Mouse (Mus musculus): ENCODE measurements around the gene St3gal4. TPM values are rescaled to one million over a fixed set of nuclear protein-coding genes. Genes with fewer than 3 reads are reported as not detected.

The St3gal4 gene
- polyA plus RNA-seq, 2 experiments: 14.5 to 35.6 TPM

DNA sequence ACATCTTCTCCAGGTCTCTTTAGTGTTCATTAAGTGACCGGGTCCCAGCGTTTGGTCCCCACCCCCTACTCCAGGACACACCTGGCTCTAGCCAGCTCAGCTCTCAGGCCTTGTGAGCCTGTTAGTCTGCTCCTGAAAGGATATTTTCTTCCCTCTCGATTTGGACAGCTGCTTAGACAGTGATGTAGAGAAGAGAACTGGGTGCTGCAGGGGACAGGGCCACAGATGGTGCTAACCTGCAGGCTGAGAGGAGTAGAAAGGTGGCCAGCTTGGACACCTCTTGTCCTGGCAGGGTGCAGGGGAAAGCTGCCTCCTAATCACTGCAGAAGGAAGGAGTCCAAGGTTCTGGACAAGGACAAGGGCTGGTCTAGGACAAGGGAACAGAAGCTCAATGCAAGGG lies 11.0 kb downstream of the St3gal4 start:
- 70% methylated on average over 3 of the region's 3 CpGs for WGBS
- no peak overlapping the region for H3K4me3 ChIP-seq (replicated peaks; ENCODE audit: low read length)
- peak overlapping the region; percentile 73; the same call in 1 of the 2 replicates for H3K27ac ChIP-seq (replicated peaks; ENCODE audit: low read depth, low read length)
- DNase-seq (ENCODE audit: low spot score) (no peak), ATAC-seq (ENCODE audit: low FRiP score, low read depth) (no peak)
- 0 out of 2 replicates have a peak, but pooled peaks cover under 1% of the 10 kb centered on the region for H3K36me3 ChIP-seq (ENCODE audit: control insufficient read depth, insufficient read depth, low read length)
- TF ChIP-seq POLR2A (IDR thresholded peaks at IDR 0.05; ENCODE audit: borderline replicate concordance, extremely low read depth, insufficient read depth, insufficient read length): no peak
- peaks cover 49% of the 10 kb centered on the region for H3K4me1 ChIP-seq (ENCODE audit: control insufficient read depth, insufficient read depth, low read length)
- H3K4me2 ChIP-seq (replicated peaks; ENCODE audit: low read depth, low read length, severe bottlenecking): no peak overlapping the region
- no peak overlapping the region for H3K9ac ChIP-seq (ENCODE audit: low read depth, low read length, severe bottlenecking)
- H3K27me3 ChIP-seq (ENCODE audit: control insufficient read depth, insufficient read depth, low read length): no peaks in the 10 kb centered on the region
- no peaks in the 10 kb centered on the region for H3K9me3 ChIP-seq (ENCODE audit: control insufficient read depth, low read length)

DNA sequence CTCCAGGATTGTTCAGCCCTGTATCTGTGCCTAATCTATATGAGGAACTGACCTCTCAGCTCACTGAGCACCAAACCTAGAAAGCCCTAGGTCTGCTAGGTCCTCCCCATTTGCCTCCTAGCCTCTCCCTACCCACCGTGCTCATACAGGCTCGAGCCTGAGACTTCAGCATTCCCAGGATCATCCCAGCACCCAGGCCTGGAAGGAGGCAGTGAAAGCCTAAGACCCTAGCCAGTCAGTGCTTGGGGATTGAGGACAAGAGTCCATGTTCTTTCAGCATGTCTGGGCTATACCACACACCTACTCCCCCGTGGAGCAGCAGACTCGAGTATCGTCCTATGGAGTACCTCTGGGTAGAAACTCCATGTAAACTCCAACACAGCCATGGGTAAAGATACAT lies 11.7 kb downstream of the St3gal4 start:
- no peaks in the 10 kb centered on the region for H3K36me3 ChIP-seq (ENCODE audit: control insufficient read depth, insufficient read depth, low read length)
- H3K9me3 ChIP-seq (ENCODE audit: control insufficient read depth, low read length): no peaks in the 10 kb centered on the region
- no peak for DNase-seq (ENCODE audit: low spot score)
- no peaks in the 10 kb centered on the region for H3K27me3 ChIP-seq (ENCODE audit: control insufficient read depth, insufficient read depth, low read length)
- H3K4me3 ChIP-seq (replicated peaks; ENCODE audit: low read length): no peak overlapping the region
- ATAC-seq (ENCODE audit: low FRiP score, low read depth): no peak
- peaks cover 46% of the 10 kb centered on the region for H3K4me1 ChIP-seq (ENCODE audit: control insufficient read depth, insufficient read depth, low read length)
- no peak overlapping the region for H3K4me2 ChIP-seq (replicated peaks; ENCODE audit: low read depth, low read length, severe bottlenecking)
- TF ChIP-seq POLR2A (IDR thresholded peaks at IDR 0.05; ENCODE audit: borderline replicate concordance, extremely low read depth, insufficient read depth, insufficient read length): no peak
- no peak overlapping the region for H3K9ac ChIP-seq (ENCODE audit: low read depth, low read length, severe bottlenecking)
- H3K27ac ChIP-seq (replicated peaks; ENCODE audit: low read depth, low read length): no peak overlapping the region
- 87% methylated on average over 5 of the region's 5 CpGs for WGBS

DNA sequence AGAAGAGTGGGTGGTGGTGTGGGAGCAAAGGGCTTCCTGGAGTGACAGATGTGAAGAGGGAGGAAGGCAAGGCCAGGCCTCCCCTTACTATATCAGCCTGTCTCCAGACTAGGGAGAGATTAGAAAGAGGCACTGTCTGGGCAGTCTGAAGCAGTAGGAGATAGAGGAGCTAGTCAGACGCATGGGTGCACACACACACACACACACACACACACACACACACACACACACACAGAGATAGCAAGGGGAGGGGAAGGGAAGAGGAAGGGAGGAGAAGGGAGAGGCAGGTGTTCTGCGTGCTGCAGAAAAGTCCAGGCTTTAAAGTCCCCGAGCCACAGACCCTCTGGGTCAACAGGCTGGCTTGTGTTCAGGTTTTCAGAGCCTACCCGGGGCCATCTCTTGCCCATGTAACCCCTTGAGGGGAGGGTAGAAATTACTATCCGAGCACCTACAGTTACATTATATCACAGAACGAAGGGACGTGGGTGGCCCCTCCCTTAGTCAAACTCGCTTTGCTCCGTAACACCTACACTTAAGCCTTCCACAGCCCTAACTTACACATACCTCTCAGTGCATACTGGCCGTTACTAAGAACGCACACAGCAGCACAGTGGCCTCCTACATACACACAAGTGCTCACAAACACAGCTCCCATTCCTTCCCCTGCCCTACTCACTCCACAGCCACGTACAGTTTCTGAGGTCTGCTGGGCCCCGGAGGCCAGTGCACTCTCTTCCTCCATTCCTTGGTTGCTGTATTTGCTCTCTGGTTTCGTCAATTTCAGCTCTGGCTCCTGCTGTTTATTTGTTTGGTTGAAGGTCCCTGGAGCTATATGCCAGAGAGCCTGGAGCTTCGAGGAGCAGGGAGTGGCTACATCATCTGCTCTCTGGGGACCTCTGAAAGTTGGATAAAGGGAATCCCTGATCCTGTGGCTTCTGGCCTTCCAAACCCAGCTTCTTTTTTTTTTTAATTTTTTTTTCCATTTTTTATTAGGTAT lies 12.9 kb downstream of the St3gal4 start:
- no peak for ATAC-seq (ENCODE audit: low FRiP score, low read depth)
- no peaks in the 10 kb centered on the region for H3K36me3 ChIP-seq (ENCODE audit: control insufficient read depth, insufficient read depth, low read length)
- H3K4me1 ChIP-seq (ENCODE audit: control insufficient read depth, insufficient read depth, low read length): peaks cover 34% of the 10 kb centered on the region
- no peak overlapping the region for H3K4me3 ChIP-seq (replicated peaks; ENCODE audit: low read length)
- 57% methylated on average over 15 of the region's 15 CpGs for WGBS
- H3K4me2 ChIP-seq (replicated peaks; ENCODE audit: low read depth, low read length, severe bottlenecking): no peak overlapping the region
- no peaks in the 10 kb centered on the region for H3K9me3 ChIP-seq (ENCODE audit: control insufficient read depth, low read length)
- H3K9ac ChIP-seq (ENCODE audit: low read depth, low read length, severe bottlenecking): no peak overlapping the region
- no peaks in the 10 kb centered on the region for H3K27me3 ChIP-seq (ENCODE audit: control insufficient read depth, insufficient read depth, low read length)
- TF ChIP-seq POLR2A (IDR thresholded peaks at IDR 0.05; ENCODE audit: borderline replicate concordance, extremely low read depth, insufficient read depth, insufficient read length): no peak
- no peak for DNase-seq (ENCODE audit: low spot score)
- H3K27ac ChIP-seq (replicated peaks; ENCODE audit: low read depth, low read length): no peak overlapping the region

DNA sequence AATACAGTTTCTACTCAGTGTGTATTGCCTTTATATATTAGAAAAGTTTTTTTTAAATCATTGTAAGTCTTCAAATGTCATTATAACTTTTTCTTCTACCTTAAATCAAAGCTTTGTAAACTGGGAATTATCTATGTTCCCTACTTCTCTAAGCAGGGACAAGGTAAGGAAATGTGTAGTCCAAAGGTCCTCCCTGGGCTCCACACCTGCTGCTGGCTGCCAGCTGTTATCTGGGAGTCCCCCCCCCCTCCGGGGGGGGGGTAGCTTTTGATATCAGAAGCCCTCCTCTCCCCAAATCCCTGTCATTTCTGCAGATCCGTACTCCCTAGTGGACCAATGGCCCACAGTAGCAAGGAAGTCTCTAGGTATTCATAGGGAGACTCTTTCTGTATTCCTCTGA lies 13.6 kb downstream of the St3gal4 start:
- no peaks in the 10 kb centered on the region for H3K27me3 ChIP-seq (ENCODE audit: control insufficient read depth, insufficient read depth, low read length)
- H3K9me3 ChIP-seq (ENCODE audit: control insufficient read depth, low read length): no peaks in the 10 kb centered on the region
- no peak overlapping the region for H3K4me2 ChIP-seq (replicated peaks; ENCODE audit: low read depth, low read length, severe bottlenecking)
- no peak for DNase-seq (ENCODE audit: low spot score)
- H3K4me1 ChIP-seq (ENCODE audit: control insufficient read depth, insufficient read depth, low read length): peaks cover 27% of the 10 kb centered on the region
- no peaks in the 10 kb centered on the region for H3K36me3 ChIP-seq (ENCODE audit: control insufficient read depth, insufficient read depth, low read length)
- no peak for ATAC-seq (ENCODE audit: low FRiP score, low read depth)
- no peak for TF ChIP-seq POLR2A (IDR thresholded peaks at IDR 0.05; ENCODE audit: borderline replicate concordance, extremely low read depth, insufficient read depth, insufficient read length)
- H3K4me3 ChIP-seq (replicated peaks; ENCODE audit: low read length): no peak overlapping the region
- no peak overlapping the region for H3K9ac ChIP-seq (ENCODE audit: low read depth, low read length, severe bottlenecking)
- no peak overlapping the region for H3K27ac ChIP-seq (replicated peaks; ENCODE audit: low read depth, low read length)
- WGBS: 68% methylated on average over 2 of the region's 2 CpGs

DNA sequence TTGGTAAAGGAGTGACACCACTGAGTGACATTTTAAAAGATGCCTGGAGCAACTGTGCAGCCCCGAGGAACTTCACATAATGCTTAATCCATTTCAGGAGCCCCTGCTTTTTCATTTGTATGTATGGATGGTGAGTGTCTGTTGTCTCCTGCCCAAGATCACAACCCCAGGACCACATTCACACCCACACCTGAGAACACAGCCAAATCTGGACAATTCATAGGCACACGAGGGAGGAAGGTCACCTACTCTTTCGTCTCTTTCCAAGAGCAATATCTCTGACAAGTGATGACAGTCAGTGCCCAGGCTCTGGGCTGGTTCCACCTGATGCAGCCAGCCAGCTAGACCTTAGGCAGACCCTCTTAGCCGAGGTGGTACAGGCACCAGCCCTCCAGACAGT lies 14.4 kb downstream of the St3gal4 start:
- Histone ChIP-seq H3K9ac (ENCODE audit: low read depth, low read length, severe bottlenecking) (no peak overlapping the region), H3K27ac (replicated peaks; ENCODE audit: low read depth, low read length) (no peak overlapping the region), H3K9me3 (ENCODE audit: control insufficient read depth, low read length) (no peaks in the 10 kb centered on the region), H3K36me3 (ENCODE audit: control insufficient read depth, insufficient read depth, low read length) (no peaks in the 10 kb centered on the region), H3K27me3 (ENCODE audit: control insufficient read depth, insufficient read depth, low read length) (no peaks in the 10 kb centered on the region), H3K4me1 (ENCODE audit: control insufficient read depth, insufficient read depth, low read length) (peaks cover 21% of the 10 kb centered on the region), H3K4me2 (replicated peaks; ENCODE audit: low read depth, low read length, severe bottlenecking) (no peak overlapping the region), H3K4me3 (replicated peaks; ENCODE audit: low read length) (no peak overlapping the region)
- 69% methylated on average over 4 of the region's 4 CpGs for WGBS
- ATAC-seq (ENCODE audit: low FRiP score, low read depth): no peak
- no peak for TF ChIP-seq POLR2A (IDR thresholded peaks at IDR 0.05; ENCODE audit: borderline replicate concordance, extremely low read depth, insufficient read depth, insufficient read length)
- DNase-seq (ENCODE audit: low spot score): no peak
